Mouse (Mus musculus) cerebral cortex, adult 2 months (tissue): ENCODE measurements around the gene Syt16.

Experiments used
- WGBS: fragments of 180-500 bp; shearing (Covaris S2); methylation state at CpG from one replicate; pipeline ENCODE4 v1.1.7; 2018; 5-methylcytosine and 5-hydroxymethylcytosine counted together

Gene Syt16

DNA sequence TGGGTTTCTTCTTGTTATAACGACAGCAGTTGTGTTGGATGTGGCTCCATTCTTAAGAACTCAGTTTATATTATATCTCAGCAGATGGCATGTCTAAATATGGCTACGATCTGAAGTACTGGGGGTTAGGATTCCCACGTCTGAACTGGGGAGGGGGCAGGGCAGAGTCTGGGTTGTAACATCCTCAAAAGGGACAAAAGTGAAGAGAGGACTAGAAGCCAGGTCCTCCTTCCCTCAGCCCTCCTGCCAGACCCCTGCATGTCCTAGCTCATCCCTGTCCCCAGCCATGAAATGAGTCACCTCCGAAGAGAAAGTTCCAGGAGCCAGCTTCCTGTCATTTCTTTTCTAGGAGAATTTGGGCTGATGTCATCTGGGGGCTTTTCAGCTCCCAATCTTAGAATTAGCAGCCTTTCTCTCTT is 111.2 kb downstream of the Syt16 start:
- 20% methylated on average over 4 of the region's 4 CpGs for WGBS

- 59% methylated on average over 10 of the region's 10 CpGs for WGBS
These were observed 112.1 kb downstream of the Syt16 start for GRCm38 (mm10) chr12:74109462-74110068.

- 53% methylated on average over 6 of the region's 6 CpGs for WGBS
These were observed 119.4 kb downstream of the Syt16 start for GRCm38 (mm10) chr12:74116825-74117224.

DNA sequence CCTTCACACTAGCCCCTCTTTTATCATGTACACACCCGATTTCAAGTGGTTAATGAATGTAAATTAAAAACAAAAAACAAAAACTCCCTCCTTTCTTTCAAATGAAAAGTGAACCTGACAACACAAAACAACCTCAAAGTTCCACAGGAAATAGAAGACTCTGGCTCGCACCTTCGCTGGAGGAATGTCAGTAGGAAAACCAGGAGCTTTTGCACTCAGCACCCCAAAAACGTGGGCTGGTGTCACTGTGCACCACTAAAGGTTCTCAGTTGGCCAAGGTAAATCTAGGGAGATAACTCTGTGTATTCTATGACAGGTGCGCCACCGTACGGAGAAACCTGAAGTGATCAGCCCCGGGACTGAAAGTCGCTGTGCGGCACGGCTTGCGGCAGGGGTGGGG is 128.3 kb downstream of the Syt16 start:
- WGBS, result 84% methylated on average over 12 of the region's 12 CpGs

DNA sequence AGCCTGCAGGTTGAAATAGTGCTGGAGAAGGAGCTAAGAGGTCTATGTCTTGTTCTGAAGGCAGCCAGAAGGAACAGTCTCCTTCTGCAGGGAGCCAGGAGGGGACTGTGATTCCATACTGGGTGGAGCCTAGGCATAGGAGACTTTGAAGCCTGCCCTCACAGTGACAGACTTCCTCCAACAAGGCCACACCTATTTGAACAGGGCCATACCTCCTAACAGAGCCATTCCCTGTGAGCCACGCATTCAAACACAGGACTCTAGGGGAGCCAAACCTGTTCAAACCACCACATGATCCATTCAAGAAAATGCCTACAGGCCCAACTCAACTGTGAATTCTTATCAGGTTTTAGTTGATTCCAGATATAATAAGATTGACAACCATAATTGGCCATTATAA is 130.8 kb downstream of the Syt16 start:
- WGBS, result 76% methylated on average over 1 of the region's 1 CpGs

- 21% methylated on average over 2 of the region's 2 CpGs for WGBS
These were observed 134.3 kb downstream of the Syt16 start for GRCm38 (mm10) chr12:74131790-74132189.

- 23% methylated on average over 7 of the region's 7 CpGs for WGBS
These were observed 144.7 kb downstream of the Syt16 start for GRCm38 (mm10) chr12:74142147-74142546.

- 62% methylated on average over 5 of the region's 5 CpGs for WGBS
These were observed 146.9 kb downstream of the Syt16 start for GRCm38 (mm10) chr12:74144385-74144784.

GRCm38 (mm10) chr12:74160791-74161190 is 163.3 kb downstream of the Syt16 start:
- 76% methylated on average over 3 of the region's 3 CpGs for WGBS

DNA sequence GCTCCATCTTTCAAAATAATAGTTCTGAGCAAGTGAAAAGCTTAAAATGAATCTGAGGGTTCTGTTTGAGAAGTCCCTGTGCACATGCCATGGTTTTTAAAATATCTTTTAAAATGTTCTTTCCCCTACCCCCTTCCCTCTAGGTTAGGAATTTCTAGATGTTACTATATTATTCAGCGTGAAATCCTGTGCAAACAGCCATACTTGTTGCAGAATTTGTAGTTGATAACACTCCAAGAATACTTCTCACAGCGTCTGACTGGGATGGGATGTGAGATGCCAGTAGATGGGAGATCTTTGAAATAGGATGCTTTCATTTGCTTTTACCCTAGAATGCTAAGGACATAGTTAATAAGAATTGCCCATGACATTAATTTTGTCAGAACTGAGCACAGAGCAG is 165.6 kb downstream of the Syt16 start:
- WGBS, result 51% methylated on average over 2 of the region's 2 CpGs

DNA sequence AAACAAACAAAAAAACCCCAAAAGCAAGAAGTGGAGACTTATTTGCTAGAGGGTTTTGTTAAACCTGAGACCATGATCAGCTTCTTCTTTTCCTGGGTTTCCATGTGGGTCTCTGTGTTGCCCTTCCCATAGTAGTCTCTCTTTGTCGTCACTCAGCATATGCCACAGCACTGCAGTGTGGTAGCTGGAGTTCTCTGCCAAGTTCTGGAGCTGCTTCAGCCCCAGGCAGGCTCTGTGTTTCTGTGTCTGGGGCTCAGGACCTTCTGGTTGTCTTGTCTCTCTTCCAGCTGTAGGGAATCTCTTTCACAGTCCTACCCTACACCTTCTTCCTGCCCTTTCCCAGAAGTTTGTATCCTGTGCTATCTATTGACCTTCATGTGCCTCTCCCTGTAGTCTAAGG is 173.8 kb downstream of the Syt16 start:
- 30% methylated on average over 1 of the region's 1 CpGs for whole genome bisulfite sequencing

DNA sequence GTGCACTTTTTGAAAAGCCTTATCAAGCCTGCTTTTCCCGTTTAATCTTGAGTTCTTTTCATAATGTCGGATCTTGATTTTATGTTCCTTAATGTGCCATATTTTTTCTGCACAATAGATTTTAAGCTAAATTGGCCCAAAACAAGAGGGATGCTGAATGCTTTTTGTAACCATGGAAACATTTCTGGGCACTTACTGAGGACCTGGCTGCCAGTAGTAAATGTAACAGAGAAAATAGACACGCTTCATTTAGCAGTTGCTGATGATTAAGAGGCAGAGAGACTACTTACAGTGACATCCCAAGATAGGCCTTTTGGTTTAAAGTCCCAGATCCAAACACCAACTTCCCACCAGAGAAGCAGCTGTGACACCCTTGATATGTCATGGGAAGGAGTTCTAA is 176.4 kb downstream of the Syt16 start:
- 38% methylated on average over 3 of the region's 3 CpGs for WGBS

- 81% methylated on average over 17 of the region's 17 CpGs for WGBS
These were observed 187.1 kb downstream of the Syt16 start for GRCm38 (mm10) chr12:74184596-74184995.

DNA sequence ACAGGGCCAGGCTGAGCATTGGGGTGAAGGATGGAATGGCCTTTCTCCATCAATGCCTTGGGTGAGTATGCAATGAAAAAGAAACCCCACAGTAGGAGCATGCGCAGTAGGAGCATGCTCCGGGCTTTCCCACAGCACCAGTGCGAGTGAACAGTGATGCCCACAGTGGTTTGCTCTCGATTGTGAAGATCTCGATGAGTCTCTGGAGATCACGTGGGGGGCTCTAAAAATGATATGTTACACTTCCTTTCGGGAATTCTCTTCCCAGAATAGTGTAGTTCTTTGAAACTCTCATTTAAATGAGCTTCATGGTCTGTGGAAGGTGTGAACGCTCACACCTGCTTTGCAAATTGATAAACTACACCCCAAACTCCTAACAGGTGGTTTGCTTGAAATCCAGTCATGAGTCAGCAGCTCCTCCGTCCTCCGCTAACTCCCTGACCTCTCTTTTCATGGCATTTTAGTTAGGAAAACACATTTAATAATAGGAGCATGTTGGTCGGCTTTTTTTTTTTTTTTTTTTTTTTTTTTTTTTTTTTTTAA is 190.9 kb downstream of the Syt16 start:
- 47% methylated on average over 11 of the region's 11 CpGs for WGBS

GRCm38 (mm10) chr12:74188815-74189214 is 191.4 kb downstream of the Syt16 start:
- WGBS, result 33% methylated on average over 7 of the region's 7 CpGs

GRCm38 (mm10) chr12:74189840-74190239 is 192.4 kb downstream of the Syt16 start:
- WGBS, result 81% methylated on average over 4 of the region's 4 CpGs

- WGBS, result 55% methylated on average over 5 of the region's 5 CpGs
These were observed 192.8 kb downstream of the Syt16 start for GRCm38 (mm10) chr12:74190297-74190696.

DNA sequence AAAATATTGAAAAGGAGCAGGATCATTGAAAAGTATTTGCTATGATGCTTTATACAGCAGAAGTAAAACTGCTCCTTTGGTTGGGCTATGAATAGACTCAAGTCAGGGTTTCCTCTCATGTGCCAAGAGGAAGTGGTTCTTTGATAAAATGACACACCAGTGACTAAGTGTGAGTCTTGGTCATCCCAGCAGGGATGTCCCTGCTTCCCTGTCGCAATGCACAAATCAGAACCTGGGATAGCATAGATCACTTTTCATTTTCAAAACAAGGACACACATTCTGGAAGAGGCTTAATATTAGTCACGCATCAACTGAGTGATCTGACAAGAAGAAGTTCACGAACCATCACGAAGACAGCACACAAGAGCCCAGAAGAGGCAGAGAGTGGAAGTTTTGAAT is 195.1 kb downstream of the Syt16 start:
- WGBS, result 70% methylated on average over 4 of the region's 4 CpGs

DNA sequence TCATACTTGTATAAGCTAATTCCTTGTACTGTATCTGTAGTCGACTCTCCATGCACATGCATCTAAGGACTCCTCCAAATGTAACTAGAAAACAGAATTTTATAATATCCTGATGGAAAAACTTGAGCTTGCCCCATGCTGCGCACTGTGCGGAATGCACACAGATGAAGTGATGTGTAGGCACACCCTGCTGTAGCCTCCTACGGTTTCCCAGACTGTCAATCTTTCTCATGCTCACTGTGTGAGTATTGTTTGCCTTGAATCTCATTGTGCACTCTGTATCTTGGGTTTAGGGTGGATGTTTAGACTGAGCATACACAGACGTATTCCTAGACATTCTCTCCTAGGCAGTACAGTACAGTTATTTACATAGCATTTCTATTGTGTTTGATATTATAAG is 203.9 kb downstream of the Syt16 start:
- 53% methylated on average over 5 of the region's 5 CpGs for WGBS

DNA sequence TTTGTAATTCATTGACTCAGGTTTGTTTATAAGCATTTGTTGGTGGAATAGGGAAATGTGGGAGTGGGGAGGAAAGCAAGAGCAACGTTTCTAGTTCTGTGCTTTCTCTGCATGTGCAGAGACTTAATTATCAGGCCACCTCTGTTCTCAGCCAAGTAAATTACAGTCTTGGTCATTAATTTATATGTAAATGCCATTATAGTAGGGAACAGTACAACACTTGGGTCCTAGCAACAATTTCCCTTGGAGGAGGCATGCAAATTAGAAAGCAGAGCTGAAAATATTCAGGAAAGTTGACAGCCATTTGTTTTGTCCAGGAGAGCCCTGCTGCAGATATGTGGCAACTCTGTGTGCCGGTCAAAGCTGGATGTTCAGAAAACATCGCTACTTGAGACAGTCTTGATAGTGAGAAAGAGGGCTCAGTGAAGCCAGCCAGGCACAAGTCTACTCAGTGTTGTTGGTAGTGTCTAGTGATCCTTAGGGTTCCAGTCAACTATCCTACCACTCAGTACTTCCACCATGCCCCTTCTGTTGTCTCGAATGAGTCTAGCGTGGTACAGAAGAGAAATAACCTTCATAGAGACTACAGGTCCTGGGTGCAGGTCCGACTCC is 205.1 kb downstream of the Syt16 start:
- WGBS, result 67% methylated on average over 6 of the region's 6 CpGs

DNA sequence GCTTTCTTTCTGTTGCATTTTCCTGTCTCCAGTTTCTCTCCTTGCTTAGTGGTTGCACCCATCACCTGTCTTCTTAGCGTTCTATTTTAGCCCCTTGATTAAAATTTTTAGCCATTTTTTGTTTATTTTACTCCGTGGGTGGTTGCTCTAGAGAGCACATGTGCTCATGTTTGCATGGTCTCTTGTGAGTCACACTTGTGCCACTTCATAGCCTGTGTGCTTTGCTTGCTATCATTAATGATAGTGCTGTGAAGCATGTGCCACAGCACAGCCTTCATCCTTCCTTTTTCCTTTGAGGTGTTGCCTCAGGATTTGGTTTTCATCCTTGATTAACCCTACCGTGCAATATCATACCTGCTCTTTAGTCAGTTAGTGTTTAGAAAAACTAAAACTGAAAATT is 214.7 kb downstream of the Syt16 start:
- 68% methylated on average over 3 of the region's 3 CpGs for WGBS

GRCm38 (mm10) chr12:74216103-74216728 is 218.8 kb downstream of the Syt16 start:
- WGBS, result 42% methylated on average over 5 of the region's 5 CpGs

GRCm38 (mm10) chr12:74219909-74220308 is 222.4 kb downstream of the Syt16 start:
- WGBS, result 76% methylated on average over 4 of the region's 4 CpGs
